Mouse (Mus musculus) large intestine, adult 2 months (tissue): ENCODE data around the gene Arsa. TPM values are rescaled to one million over a fixed set of nuclear protein-coding genes. Genes with fewer than 3 reads are reported as not detected.

ENCODE experiments used
- DNase-seq: peaks from one replicate; pipeline ENCODE4 v3.0.0-alpha.2; 2012; ENCODE audit warnings: low read depth, low spot score
- WGBS: fragments of 180-500 bp; shearing (Covaris S2); methylation state at CpG from one replicate; pipeline ENCODE4 v1.1.7; 2018; 5-methylcytosine and 5-hydroxymethylcytosine counted together
- polyA plus RNA-seq: library from polyadenylated mRNA; depleted of rRNA; stranded (reverse); fragments of >200 nt; gene quantifications from 2 replicates; pipeline ENCODE4 v1.2.3, GENCODE M21; 2012; rRNA removed

Arsa gene
- polyA plus RNA-seq, 1 experiment: 16.9 TPM

GRCm38 (mm10) chr15:89428136-89428790 lies 49.0 kb downstream of the Arsa start:
- DNase-seq: no peak
- WGBS: 90% methylated on average over 19 of the region's 19 CpGs

DNA sequence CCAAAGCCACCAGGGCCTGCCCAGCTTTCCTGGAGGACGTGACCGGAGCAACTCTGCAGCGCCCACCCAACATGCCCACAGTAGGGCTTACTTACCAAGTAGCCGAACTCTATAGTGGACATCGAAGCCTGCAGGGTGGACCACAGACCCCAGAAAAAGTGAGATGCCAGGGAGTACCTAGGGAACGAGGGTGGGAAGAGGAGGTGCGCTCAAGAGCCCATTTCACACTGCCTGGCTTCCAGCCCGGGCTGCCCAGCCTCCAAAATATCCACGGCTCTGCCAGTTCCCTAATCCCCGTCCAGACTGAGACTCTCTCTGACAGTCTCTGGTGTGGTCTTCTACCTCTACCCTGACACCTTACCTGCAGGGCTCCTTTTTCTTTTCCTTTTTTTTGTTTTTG lies 50.5 kb downstream of the Arsa start:
- WGBS: 95% methylated on average over 10 of the region's 10 CpGs

DNA sequence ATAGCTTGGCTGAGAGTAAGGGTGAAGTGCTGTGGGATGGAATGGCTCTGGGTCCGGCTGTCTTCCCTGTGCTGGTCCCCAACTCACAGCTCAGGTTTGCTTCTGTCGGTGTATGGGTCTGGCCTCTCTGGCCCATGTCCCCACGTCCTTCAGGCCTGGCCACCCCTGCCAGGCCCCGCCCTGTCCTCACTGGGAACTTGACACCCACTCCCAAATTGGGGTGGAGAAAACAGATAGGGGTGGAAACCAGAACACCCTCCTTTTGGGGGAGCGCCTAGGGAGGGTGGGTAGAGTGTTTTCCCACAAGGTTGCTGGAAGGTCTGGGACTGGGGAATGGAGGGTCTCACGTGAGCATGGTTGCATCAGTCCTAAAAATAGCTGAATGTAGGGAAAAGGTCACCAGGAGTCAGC lies 51.5 kb downstream of the Arsa start, which contains the start of gene Cpt1b:
Cpt1b (minus strand) TSS at position 153 of the 411 bp plus-strand sequence.
- WGBS: 66% methylated on average over 6 of the region's 6 CpGs
- DNase-seq: no peak

More for the DNA sequence above, 50.5 kb downstream of the Arsa start:
- no peak for DNase-seq

DNA sequence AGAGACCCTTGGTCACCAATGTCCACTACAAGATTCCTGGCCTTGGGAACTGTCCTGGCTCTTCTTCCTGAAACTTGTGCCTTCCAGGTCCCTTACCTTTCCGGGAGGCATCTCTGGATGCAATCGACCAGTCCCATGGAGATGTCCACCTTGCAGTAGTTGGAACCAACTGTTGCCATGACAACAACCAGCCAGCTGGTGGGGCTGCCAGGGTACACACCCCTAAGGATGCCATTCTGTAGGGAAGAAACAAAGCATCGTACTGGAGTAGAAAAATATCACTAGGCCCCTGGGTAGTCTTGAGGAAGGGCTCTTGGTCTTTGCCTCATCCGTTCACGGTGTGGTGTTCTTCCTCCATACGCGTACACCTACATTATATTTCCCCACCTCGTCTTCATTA lies 52.6 kb downstream of the Arsa start:
- no peak for DNase-seq
- 88% methylated on average over 8 of the region's 8 CpGs for WGBS

Other genes with a start within 250 kb of the Arsa start
- 145 and 152 TPM in 2 replicates for gene Sbf1, start 162.1 kb downstream of the Arsa start, polyA plus RNA-seq
- gene Adm2, start 154.7 kb downstream of the Arsa start, polyA plus RNA-seq: 1.1 and 2.2 TPM in 2 replicates
- gene Miox, start 143.0 kb downstream of the Arsa start, polyA plus RNA-seq: 0.36 TPM in 1 of 2 replicates, not detected in the other
- gene Lmf2, start 121.8 kb downstream of the Arsa start, polyA plus RNA-seq: 26.3 and 28.9 TPM in 2 replicates
- 131 and 133 TPM in 2 replicates for gene Ncaph2, start 121.7 kb downstream of the Arsa start, polyA plus RNA-seq
- 70.4 and 142 TPM in 2 replicates for gene Sco2, start 103.6 kb downstream of the Arsa start, polyA plus RNA-seq
- 5.5 and 30.9 TPM in 2 replicates for gene Tymp, start 100.4 kb downstream of the Arsa start, polyA plus RNA-seq
- 21.1 and 57.4 TPM in 2 replicates for gene Odf3b, start 98.1 kb downstream of the Arsa start, polyA plus RNA-seq
- gene Klhdc7b, start 92.5 kb downstream of the Arsa start, polyA plus RNA-seq: 0.10 and 0.58 TPM in 2 replicates
- 0.51 and 0.89 TPM in 2 replicates for gene Syce3, start 66.9 kb downstream of the Arsa start, polyA plus RNA-seq
- 3.7 and 6.9 TPM in 2 replicates for gene Cpt1b, start 51.6 kb downstream of the Arsa start, polyA plus RNA-seq
- gene C730034F03Rik, start 47.8 kb downstream of the Arsa start, polyA plus RNA-seq: 0.57 and 0.67 TPM in 2 replicates
- 0.68 and 1.4 TPM in 2 replicates for gene Gm44502, start 47.7 kb downstream of the Arsa start, polyA plus RNA-seq
- gene Chkb, start 47.5 kb downstream of the Arsa start, polyA plus RNA-seq: 125 and 129 TPM in 2 replicates
- gene Mapk8ip2, start 23.5 kb downstream of the Arsa start, polyA plus RNA-seq: 1.1 and 1.2 TPM in 2 replicates
- 3.0 and 5.5 TPM in 2 replicates for gene Shank3, start 22.2 kb upstream of the Arsa start, polyA plus RNA-seq
- gene Acr, start 90.9 kb upstream of the Arsa start, polyA plus RNA-seq: 0.19 and 0.40 TPM in 2 replicates
- 6.2 and 7.2 TPM in 2 replicates for gene Rabl2, start 114.5 kb upstream of the Arsa start, polyA plus RNA-seq